Mouse (Mus musculus): ENCODE results near the gene Tspan7.

DNA sequence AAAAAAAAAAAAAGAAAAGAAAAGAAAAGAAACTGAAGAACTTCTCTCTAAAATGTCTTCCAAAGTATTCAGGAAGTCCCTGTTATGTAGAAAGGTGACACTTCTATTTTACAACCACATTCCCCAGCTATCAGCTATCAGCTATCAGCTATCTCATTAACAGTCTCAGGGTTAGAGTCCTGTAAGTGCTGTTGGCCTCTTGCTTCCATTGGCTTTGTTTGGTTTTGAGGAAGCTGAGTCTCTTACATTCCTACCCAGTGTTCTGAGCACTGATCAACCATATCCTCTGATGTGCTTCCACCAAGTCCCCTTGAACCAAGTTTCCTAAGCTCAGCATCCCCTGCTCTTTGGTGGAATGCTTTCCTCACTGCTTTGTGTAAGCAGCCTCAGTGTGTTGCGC lies 7.9 kb upstream of the Tspan7 start:
- TF ChIP-seq CTCF (IDR thresholded peaks at IDR 0.05; ENCODE audit: low read depth) (no peak), EP300 (IDR thresholded peaks at IDR 0.05; ENCODE audit: low read depth) (no peak)

Measured in heart, postnatal 0 days (tissue).